Mouse (Mus musculus): ENCODE measurements around the gene Nupr1l.
"Not testable (repeated sequence)": the region's sequence is repeated elsewhere in the genome, so short reads cannot be mapped to it uniquely, and the experiment has no call there.

Gene Nupr1l

GRCm38 (mm10) chr5:129908242-129908965, at the start of gene Nupr1l:
TSS of gene Nupr1l (plus strand) at chr5:129908540.
- CTCF ChIA-PET: interaction anchor here (0.6 kb wide), 1 partner anchor 33 kb away, joined by 3 read pairs; no protein-coding TSS in a partner anchor

GRCm38 (mm10) chr5:129862325-129862724, 46.0 kb upstream of the Nupr1l start:
- CTCF ChIA-PET: no interaction called here

- CTCF ChIA-PET: no interaction called here
Observed at GRCm38 (mm10) chr5:129864467-129864866, 43.9 kb upstream of the Nupr1l start.

GRCm38 (mm10) chr5:129865841-129866240, 42.5 kb upstream of the Nupr1l start:
- CTCF ChIA-PET: interaction anchor here (1.0 kb wide), 1 partner anchor 22 kb away, joined by 5 read pairs; the partner anchor contains the start of gene Chchd2

- CTCF ChIA-PET: no interaction called here
Observed at GRCm38 (mm10) chr5:129869238-129869995, 38.9 kb upstream of the Nupr1l start.

- CTCF ChIA-PET: no interaction called here
Observed at GRCm38 (mm10) chr5:129871238-129871637, 37.1 kb upstream of the Nupr1l start.

- CTCF ChIA-PET: no interaction called here
Observed at GRCm38 (mm10) chr5:129873942-129874341, 34.4 kb upstream of the Nupr1l start.

- CTCF ChIA-PET: no interaction called here
Observed at GRCm38 (mm10) chr5:129875098-129875497, 33.2 kb upstream of the Nupr1l start.

GRCm38 (mm10) chr5:129877731-129878455, 30.4 kb upstream of the Nupr1l start:
- CTCF ChIA-PET: no interaction called here

- CTCF ChIA-PET: no interaction called here
Observed at GRCm38 (mm10) chr5:129878946-129879345, 29.4 kb upstream of the Nupr1l start.

GRCm38 (mm10) chr5:129879888-129880287, 28.5 kb upstream of the Nupr1l start:
- CTCF ChIA-PET: no interaction called here

GRCm38 (mm10) chr5:129886271-129886670, 22.1 kb upstream of the Nupr1l start:
- CTCF ChIA-PET: no interaction called here

- CTCF ChIA-PET: interaction anchor here (0.9 kb wide), 1 partner anchor 21 kb away, joined by 5 read pairs; no protein-coding TSS in a partner anchor
Observed at GRCm38 (mm10) chr5:129886911-129887636, 21.3 kb upstream of the Nupr1l start, which contains the start of gene Chchd2. TSS of gene Chchd2 (minus strand) at chr5:129887470.

- CTCF ChIA-PET: not testable (repeated sequence)
Observed at GRCm38 (mm10) chr5:129890390-129890789, 17.9 kb upstream of the Nupr1l start.

GRCm38 (mm10) chr5:129895198-129896088, 12.9 kb upstream of the Nupr1l start, which contains the start of gene Zbed5:
TSS of gene Zbed5 (plus strand) at chr5:129895723.
- CTCF ChIA-PET: interaction anchor here (0.7 kb wide), 1 partner anchor 42 kb away, joined by 3 read pairs; no protein-coding TSS in a partner anchor

- CTCF ChIA-PET: no interaction called here
Observed at GRCm38 (mm10) chr5:129898449-129898848, 9.9 kb upstream of the Nupr1l start, which contains the start of gene Phkg1. TSS of gene Phkg1 (minus strand) at chr5:129898549.

GRCm38 (mm10) chr5:129907775-129908174, 565 bp upstream of the Nupr1l start:
- CTCF ChIA-PET: no interaction called here

GRCm38 (mm10) chr5:129909147-129909546, 807 bp downstream of the Nupr1l start:
- CTCF ChIA-PET: interaction anchor here (0.6 kb wide), 1 partner anchor 33 kb away, joined by 3 read pairs; no protein-coding TSS in a partner anchor

GRCm38 (mm10) chr5:129909591-129909990, 1.3 kb downstream of the Nupr1l start:
- CTCF ChIA-PET: interaction anchor here (0.6 kb wide), 1 partner anchor 18 kb away, joined by 17 read pairs; no protein-coding TSS in a partner anchor

- CTCF ChIA-PET: no interaction called here
Observed at GRCm38 (mm10) chr5:129914024-129914423, 5.7 kb downstream of the Nupr1l start.

Data from spleen, embryonic (tissue).